Mouse (Mus musculus) neutrophil, adult 5-6 weeks (primary cell): Measurements from ENCODE around the gene Ppm1j. TPM values are rescaled to one million over a fixed set of nuclear protein-coding genes. Genes with fewer than 3 reads are reported as not detected.
A peak's percentile ranks its signal among the peaks of the same experiment; 100 is the strongest.

Experiments used
- ATAC-seq: fragments of 151-379, 151-347 bp; 2 replicates; pipeline ENCODE4 v1.8.0; 2017; ENCODE audit warnings: mild to moderate bottlenecking, moderate TSS enrichment; ENCODE audit not compliant: insufficient number of reproducible peaks, poor library complexity, low FRiP score, severe bottlenecking; ENCODE audit errors: extremely low read depth
- total RNA-seq: library from RNA; stranded (forward); fragments of 200-1000 nt; gene quantifications from 2 replicates; pipeline ENCODE4 v1.2.3, GENCODE M21; 2017

Ppm1j gene
- total RNA-seq, 1 experiment from 2014 or later: not detected

DNA sequence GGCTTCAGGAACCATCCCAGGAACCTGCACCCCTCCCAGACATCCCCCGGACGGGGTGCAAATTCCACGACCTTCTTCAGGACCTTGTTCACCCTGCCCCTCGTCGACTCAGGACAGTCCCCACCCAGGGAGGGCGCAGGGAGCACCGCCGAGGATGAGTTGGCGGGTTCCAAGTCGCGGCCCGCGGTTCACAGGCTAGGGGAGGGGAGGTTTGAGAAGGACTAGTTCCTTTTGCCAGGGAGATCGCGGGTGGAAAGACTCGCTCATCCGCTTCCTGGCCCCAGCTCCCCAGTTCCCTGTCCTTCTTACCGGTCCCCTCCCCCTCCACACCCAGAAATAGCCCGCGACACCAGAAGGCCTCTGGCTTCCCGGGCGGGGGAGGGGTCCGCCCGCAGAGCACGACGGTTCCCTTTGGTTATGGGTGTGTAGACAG lies 631 bp downstream of the Ppm1j start, which contains the start of gene Fam19a3:
Gene Fam19a3 (minus strand): TSS at position 370 of the 433 bp plus-strand sequence.
- ATAC-seq: no peak

GRCm38 (mm10) chr3:104782061-104782681 lies 1.3 kb downstream of the Ppm1j start:
- ATAC-seq: no peak

GRCm38 (mm10) chr3:104783971-104784500 lies 3.2 kb downstream of the Ppm1j start:
- no peak for ATAC-seq

GRCm38 (mm10) chr3:104785284-104785683 lies 4.4 kb downstream of the Ppm1j start:
- no peak for ATAC-seq

GRCm38 (mm10) chr3:104788075-104788474 lies 7.2 kb downstream of the Ppm1j start, which contains the start of gene Rhoc:
Gene Rhoc (plus strand): TSS chr3:104788375.
- ATAC-seq: no peak

DNA sequence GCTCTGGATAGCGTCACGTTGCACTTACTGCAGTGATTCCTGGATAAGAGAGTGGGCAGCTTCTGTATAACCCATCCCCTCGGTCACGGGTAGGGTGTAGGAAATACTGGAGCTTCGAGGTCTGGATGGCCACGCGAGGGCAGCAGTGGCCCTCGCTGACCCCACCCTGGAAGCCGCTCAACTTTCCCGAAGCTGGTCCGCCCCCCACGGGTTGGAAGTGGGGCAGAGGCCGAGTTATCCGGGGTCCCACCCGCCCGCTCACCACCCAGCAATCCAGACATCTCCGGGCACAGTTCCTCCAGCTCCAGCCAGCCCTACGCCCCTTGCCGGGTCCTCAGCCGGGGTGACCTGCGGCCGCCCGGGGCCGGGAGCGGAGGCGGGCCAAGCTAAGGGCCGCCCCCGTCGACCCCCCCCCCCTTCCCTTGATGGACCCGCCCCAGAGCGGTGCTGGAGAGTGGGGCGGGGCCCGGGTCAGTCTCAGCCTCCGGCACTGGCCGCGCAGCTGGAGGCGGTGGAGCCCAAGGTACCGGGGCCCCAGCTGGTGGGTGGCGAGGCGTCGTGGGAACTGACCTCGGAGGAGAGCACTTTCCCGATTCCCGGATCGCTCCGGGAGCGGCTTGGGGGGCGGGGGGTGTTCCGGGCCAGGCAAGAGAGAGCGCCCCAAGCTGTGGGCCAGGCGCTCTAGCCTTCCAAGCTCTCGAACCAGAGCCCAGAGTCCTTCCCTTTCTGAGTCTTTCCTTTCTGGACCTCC lies 7.9 kb downstream of the Ppm1j start:
- ATAC-seq: peak; percentile 47

- no peak for ATAC-seq
Observed at GRCm38 (mm10) chr3:104789312-104789605, 8.4 kb downstream of the Ppm1j start.

- no peak for ATAC-seq
Observed at GRCm38 (mm10) chr3:104789822-104790221, 9.0 kb downstream of the Ppm1j start.

DNA sequence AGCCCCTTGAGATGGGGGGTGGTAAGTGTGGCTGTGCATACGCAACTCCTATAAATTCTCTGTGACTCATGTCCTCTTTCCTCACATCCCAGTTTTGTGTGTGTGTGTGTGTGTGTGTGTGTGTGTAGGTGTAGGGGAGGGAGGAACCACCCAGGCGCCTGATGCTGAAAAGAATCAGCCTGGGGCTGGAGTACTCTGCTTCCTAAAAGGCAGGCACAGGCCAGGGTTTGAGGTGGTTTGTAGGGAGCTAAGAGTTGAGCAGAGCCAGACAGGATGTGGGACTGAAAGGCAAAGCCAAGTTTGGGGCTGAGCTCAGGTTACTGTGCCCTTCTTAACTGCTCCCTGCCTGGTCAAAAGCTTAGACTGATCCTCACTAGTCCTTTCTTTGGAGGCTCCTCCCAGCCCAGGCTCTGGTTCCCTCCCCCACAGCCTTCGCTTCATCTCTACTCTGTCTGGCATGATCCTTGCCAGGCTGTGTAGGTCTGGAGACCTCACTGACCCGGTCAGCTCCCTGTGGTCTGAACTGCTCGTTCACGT lies 9.6 kb downstream of the Ppm1j start:
- no peak for ATAC-seq

GRCm38 (mm10) chr3:104791017-104791416 lies 10.2 kb downstream of the Ppm1j start:
- ATAC-seq: no peak

DNA sequence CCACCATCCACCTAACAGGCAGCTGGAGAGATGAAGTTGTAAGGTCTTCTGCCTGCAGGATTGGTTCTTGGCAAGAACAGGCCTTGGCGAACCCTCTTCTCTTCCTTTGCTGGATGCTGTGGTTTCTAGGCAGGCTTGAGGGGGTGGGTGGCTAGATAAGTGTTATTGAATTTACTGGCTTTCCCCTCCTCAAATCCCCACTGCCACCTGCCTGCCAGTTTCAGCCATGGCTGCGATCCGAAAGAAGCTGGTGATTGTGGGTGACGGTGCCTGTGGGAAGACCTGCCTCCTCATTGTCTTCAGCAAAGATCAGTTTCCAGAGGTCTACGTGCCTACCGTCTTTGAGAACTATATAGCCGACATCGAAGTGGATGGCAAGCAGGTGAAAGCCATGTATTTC lies 10.8 kb downstream of the Ppm1j start:
- ATAC-seq: no peak

- ATAC-seq: no peak
Observed at GRCm38 (mm10) chr3:104792360-104793270, 11.8 kb downstream of the Ppm1j start.

- no peak for ATAC-seq
Observed at GRCm38 (mm10) chr3:104793871-104794828, 13.3 kb downstream of the Ppm1j start.

DNA sequence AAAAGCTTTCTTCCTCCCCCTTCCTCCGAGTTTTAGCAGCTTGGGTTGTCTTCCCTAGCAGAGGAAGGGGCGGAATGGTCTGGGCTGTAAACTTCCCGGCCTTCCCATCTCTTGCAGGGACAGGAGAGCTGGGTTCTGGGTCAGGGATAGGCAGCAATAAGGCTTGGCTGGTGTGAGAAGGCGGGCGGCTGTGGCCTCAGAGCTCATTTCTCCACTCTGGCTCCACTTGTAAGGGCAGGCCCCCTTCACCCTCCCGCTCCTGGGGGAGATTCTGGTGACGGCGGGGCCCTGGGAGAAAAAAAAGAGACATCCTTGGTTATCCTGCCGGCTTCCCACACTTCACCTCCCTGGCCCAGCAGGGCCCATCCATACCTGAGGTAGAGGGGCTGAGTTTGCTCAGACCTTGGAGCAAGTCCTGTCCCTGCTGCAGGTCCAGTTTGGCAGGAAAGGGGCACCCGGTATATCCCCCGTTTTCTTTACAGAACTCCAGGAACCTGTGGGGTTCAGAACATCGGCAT lies 14.2 kb downstream of the Ppm1j start:
- ATAC-seq: no peak

DNA sequence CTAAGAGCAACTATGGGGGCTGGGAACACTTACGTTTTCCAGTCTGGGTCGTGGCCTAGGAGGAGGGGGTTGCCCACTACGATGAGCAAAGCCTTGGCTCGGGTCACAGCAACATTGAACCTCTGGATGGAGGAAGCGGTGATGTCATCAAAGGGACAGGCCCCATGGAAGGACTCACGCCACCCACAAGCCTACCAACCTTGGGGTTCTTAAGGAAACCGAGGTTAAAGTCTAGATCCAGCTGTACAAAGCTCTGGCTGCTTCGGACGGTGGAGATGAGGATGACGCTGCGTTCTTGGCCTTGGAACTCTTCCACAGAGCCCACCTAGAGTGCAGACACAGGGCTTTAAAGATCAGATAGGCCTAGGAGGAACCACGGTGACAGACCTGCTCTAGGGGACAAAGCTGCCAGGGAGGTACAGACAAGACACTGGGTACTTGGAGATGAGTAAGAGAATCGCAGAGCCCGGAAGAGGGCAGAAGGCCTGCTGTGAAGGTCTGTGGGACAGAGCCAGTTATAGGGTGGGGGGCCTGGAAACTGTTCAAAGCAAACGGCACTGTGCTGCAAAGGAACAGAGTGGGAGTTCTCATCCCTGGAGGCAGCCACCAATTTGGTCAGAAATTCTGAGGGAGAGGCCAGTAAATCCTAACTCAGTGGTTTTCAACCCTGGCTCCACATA lies 14.9 kb downstream of the Ppm1j start:
- ATAC-seq: no peak

DNA sequence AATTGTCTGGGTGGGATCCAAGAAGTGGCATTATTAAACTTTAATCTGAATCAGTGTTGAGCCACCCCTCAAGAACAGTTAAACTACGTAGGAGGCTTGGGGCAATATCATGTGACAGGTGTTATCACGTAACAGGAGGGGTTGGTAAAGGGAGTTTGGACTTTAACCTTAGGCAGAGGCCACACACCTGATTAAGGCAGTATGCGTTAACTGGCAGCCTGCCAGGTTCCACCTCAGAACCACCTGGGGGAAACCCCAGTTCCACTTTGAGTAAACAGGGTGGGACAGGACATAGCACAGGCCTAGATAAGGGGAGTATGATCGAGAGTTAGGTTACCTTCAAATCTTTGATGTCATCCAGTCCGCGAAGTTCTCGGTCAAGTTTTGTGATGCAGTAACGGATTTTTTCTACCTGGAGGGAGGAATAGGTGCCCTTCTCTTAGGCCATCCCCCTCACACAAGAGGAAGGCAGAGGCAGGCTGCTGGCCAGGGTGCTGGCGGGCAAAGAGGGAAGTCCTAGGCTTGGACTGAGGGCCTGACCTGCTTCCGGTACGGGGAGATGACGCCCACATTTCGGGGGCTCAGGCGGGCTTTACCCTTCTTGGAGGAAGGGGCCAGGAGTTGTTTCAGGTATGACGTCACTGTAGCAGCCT lies 15.7 kb downstream of the Ppm1j start:
- no peak for ATAC-seq

DNA sequence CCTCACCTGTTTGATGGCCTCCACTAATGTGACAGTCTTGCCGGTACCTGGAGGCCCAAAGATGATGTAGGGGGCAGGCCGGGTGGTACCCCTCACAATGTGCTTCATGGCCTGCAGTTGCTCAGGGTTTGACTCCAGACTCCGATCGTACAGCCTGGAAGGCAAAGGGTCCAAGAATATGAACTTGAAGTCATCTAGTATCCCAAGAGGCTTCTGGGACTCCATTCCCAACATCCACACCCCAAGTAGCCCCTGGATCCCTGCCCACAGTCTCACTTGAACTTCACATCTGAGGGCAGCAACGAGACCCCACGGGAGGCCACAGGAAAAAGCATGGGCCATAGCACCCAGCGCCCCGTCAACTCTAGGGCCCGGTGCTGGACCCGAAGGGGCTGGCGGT lies 19.8 kb downstream of the Ppm1j start:
- no peak for ATAC-seq
